Mouse (Mus musculus) heart, postnatal 4 days (tissue): ENCODE data around the gene Fubp3. TPM values are rescaled to one million over a fixed set of nuclear protein-coding genes. Genes with fewer than 3 reads are reported as not detected.

Experiments used
- microRNA-seq, 2 experiments: library from miRNA; unstranded; fragments of <30 nt; microRNA quantifications; one replicate each; pipeline ENCODE4 v1.2.0; 2021 to 2022
- total RNA-seq, 2 experiments: library from RNA; stranded (reverse); gene quantifications; 2 replicates each; pipeline ENCODE4 v1.2.3; 2021

Fubp3 gene
- total RNA-seq, 2 experiments from 2014 or later = 38.0 to 41.5 TPM

Small RNA genes lying within 50 kb of the gene (microRNA-seq; reads per million reads assigned to microRNA genes)
- gene Mir6998 = 1.0 to 2.0 reads per million in 2 experiments

Other genes starting within 250 kb of the Fubp3 start
- 1 to 10 TPM; 4.9 to 6.6 TPM for gene Ass1, start 102.4 kb upstream of the Fubp3 start, total RNA-seq
- gene Prdm12, start 67.4 kb downstream of the Fubp3 start, total RNA-seq = not detected
- 10 to 100 TPM; 21.6 to 22.9 TPM for gene Exosc2, start 98.1 kb downstream of the Fubp3 start, total RNA-seq
- gene Abl1, start 115.7 kb downstream of the Fubp3 start, total RNA-seq = 10 to 100 TPM; 80.1 to 90.6 TPM
- not detected for gene Qrfp, start 237.9 kb downstream of the Fubp3 start, total RNA-seq